Mouse (Mus musculus) liver, embryonic 13.5 days (tissue): ENCODE results near the gene Prpf38b. TPM values are rescaled to one million over a fixed set of nuclear protein-coding genes. Genes with fewer than 3 reads are reported as not detected.
A peak's percentile ranks its signal among the peaks of the same experiment; 100 is the strongest.

Experiments used
- ATAC-seq: fragments of 200-750 bp; cut with Nextera tagmentation; 2 replicates; pipeline ENCODE4 v1.8.0; 2017; ENCODE audit warnings: low read depth, mild to moderate bottlenecking, moderate number of reproducible peaks, moderate library complexity
- DNase-seq: peaks from one replicate; pipeline ENCODE4 v3.0.0; 2022
- H3K27ac ChIP-seq: fragments of 300-500 bp; sonication (generic); 2 replicates; pipeline ENCODE4 v1.5.1; 2015; ENCODE audit warnings: moderate library complexity, mild to moderate bottlenecking, inconsistent platforms
- H3K27me3 ChIP-seq: fragments of 300-500 bp; sonication (generic); 2 replicates; pipeline ENCODE4 v1.6.1; 2015; ENCODE audit warnings: mild to moderate bottlenecking, inconsistent platforms
- H3K36me3 ChIP-seq: fragments of 300-500 bp; sonication (generic); 2 replicates; pipeline ENCODE4 v1.6.1; 2015; ENCODE audit warnings: mild to moderate bottlenecking, inconsistent platforms
- H3K4me1 ChIP-seq: fragments of 300-500 bp; sonication (generic); replicated peaks from 2 replicates; pipeline ENCODE4 v1.6.1; 2015; ENCODE audit warnings: inconsistent platforms
- H3K4me2 ChIP-seq: fragments of 300-500 bp; sonication (generic); 2 replicates; pipeline ENCODE4 v1.6.1; 2015; ENCODE audit warnings: inconsistent platforms, mild to moderate bottlenecking, moderate library complexity
- H3K4me3 ChIP-seq: fragments of 300-500 bp; sonication (generic); replicated peaks from 2 replicates; pipeline ENCODE4 v1.5.1; 2015; ENCODE audit warnings: mild to moderate bottlenecking, inconsistent platforms
- H3K9ac ChIP-seq: fragments of 300-500 bp; sonication (generic); 2 replicates; pipeline ENCODE4 v1.6.1; 2015; ENCODE audit warnings: mild to moderate bottlenecking, inconsistent platforms
- H3K9me3 ChIP-seq: fragments of 300-500 bp; sonication (generic); replicated peaks from 2 replicates; pipeline ENCODE4 v1.6.1; 2016; ENCODE audit warnings: inconsistent platforms
- WGBS: fragments of 180-500 bp; shearing (Covaris S2); methylation state at CpG from one replicate; pipeline ENCODE4 v1.1.7; 2015; ENCODE audit not compliant: insufficient replicate concordance; 5-methylcytosine and 5-hydroxymethylcytosine counted together
- polyA plus RNA-seq: library from polyadenylated mRNA; unstranded; fragments of >200 nt; fragmentation: Nextera tagmentation; extraction: Ambion mirVana; gene quantifications from 2 replicates; pipeline ENCODE4 v1.2.1, GENCODE M21; 2015

Prpf38b gene
- polyA plus RNA-seq, 1 experiment from 2014 or later, result 37.9 TPM

DNA sequence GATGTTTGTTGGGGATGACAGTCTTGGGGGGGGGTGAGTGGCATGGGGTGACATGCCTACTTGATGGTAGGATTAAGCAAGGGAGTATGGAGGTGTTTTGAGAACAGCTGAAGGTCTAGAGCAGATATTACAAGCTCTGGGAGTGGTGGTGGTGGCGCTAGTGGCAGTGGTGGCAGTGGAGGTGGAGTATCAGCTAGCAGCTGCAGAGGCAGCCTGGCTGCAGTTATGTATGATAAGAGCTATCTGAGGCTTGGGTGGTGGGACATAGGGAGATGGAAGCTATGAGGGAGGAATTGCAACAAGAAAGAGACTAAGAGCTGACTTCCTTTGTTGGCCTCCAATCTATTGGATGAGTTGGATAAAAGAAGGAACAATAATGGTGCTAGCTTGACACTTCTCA, 10.3 kb upstream of the Prpf38b start:
- no peaks in the 10 kb centered on the region for H3K27me3 ChIP-seq
- no peak overlapping the region for H3K4me3 ChIP-seq
- peak overlapping the region; percentile 62 for H3K27ac ChIP-seq
- no peak overlapping the region for H3K9ac ChIP-seq
- peak overlapping the region; percentile 9; the same call in 1 of the 2 replicates for H3K4me2 ChIP-seq
- 25% methylated on average over 1 of the region's 1 CpGs for WGBS
- no peaks in the 10 kb centered on the region for H3K36me3 ChIP-seq
- DNase-seq (peak; percentile 67), ATAC-seq (peak; percentile 99)
- no peaks in the 10 kb centered on the region for H3K9me3 ChIP-seq
- peaks cover 53% of the 10 kb centered on the region for H3K4me1 ChIP-seq

DNA sequence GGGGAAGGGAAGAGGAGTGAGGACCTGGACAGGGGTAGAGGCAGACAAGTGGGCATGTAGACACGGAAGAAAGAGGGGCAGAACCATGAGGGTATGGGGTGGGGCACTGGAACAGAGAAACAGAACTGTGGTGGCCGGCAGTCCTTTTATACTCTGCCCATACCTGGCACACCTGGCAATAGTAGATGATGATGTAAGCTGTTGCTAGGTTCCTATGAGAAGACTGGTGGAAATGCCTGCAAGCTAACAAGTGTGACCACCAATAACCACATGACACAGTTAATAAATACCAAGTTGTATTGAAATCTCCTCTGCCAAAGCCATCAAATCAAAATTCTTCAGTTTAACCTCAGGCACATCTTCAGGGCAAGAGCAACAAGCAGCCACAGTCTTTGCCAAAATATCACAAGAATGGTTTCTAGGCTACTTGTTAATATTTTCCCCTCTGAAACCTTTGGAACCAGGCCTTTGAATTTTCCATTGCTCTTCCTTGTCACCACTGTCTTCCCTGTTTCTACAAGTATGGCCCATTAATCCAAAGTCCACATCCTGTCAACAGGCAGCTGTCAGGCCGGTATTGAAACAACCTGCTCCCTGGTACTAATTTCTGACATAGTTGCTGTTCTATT, 9.0 kb upstream of the Prpf38b start:
- 77% methylated on average over 3 of the region's 3 CpGs for WGBS
- DNase-seq (no peak), ATAC-seq (no peak)
- no peak overlapping the region for H3K4me2 ChIP-seq
- no peak overlapping the region for H3K9ac ChIP-seq
- no peak overlapping the region for H3K4me3 ChIP-seq
- H3K36me3 ChIP-seq, result no peaks in the 10 kb centered on the region
- peaks cover 59% of the 10 kb centered on the region for H3K4me1 ChIP-seq
- H3K27me3 ChIP-seq, result no peaks in the 10 kb centered on the region
- H3K9me3 ChIP-seq, result no peaks in the 10 kb centered on the region
- no peak overlapping the region for H3K27ac ChIP-seq

DNA sequence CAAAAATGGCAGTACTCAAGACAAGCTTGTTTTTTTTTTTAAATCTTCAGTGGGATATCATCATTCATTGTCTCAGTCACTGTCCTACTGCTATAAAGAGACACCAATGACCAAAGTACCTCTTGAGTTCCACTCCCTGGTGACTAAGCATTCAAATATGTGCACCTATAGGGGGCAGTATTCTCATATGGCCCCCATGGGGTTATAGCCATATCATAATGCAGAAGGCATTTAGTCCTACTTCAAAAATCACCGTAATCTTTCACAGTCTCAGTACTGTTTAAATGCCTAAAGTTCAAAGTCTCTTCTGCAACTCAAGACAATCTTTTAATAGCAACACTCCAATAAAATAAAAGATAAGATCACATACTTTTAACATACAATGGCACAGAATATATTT, 7.3 kb upstream of the Prpf38b start:
- no peak overlapping the region for H3K27ac ChIP-seq

DNA sequence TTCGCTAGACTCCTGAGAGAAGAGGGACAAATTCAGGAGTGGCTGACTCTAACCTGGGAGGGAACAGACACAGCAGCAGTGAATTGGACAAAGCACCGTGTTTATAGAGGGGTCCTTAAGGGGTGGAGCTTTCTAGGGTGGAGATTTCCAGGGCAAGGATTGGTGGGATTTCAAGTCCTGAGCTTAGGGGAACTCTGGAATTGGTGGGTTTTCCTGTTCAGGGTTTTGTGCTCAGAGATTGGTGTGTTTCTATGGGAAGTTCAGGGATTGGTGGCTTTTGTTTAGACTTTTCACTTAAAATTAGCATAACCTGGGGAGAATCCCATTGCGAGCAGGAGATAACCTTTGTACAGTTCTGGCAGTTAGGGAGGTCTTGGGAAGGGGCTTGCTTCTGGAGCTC, 6.5 kb upstream of the Prpf38b start:
- no peaks in the 10 kb centered on the region for H3K9me3 ChIP-seq
- H3K4me1 ChIP-seq, result peaks cover 61% of the 10 kb centered on the region
- H3K36me3 ChIP-seq, result no peaks in the 10 kb centered on the region
- H3K27ac ChIP-seq, result no peak overlapping the region
- WGBS, result 65% methylated on average over 3 of the region's 3 CpGs
- no peak overlapping the region for H3K9ac ChIP-seq
- DNase-seq, result no peak
- H3K27me3 ChIP-seq, result no peaks in the 10 kb centered on the region
- H3K4me3 ChIP-seq, result no peak overlapping the region
- no peak overlapping the region for H3K4me2 ChIP-seq
- ATAC-seq, result no peak

More for the DNA sequence above, 7.3 kb upstream of the Prpf38b start:
- no peak overlapping the region for H3K4me3 ChIP-seq
- no peak overlapping the region for H3K4me2 ChIP-seq
- no peak overlapping the region for H3K9ac ChIP-seq
- DNase-seq, result no peak
- WGBS, result 83% methylated on average over 1 of the region's 1 CpGs
- no peaks in the 10 kb centered on the region for H3K27me3 ChIP-seq
- peaks cover 61% of the 10 kb centered on the region for H3K4me1 ChIP-seq
- H3K9me3 ChIP-seq, result no peaks in the 10 kb centered on the region
- no peaks in the 10 kb centered on the region for H3K36me3 ChIP-seq
- ATAC-seq, result no peak

DNA sequence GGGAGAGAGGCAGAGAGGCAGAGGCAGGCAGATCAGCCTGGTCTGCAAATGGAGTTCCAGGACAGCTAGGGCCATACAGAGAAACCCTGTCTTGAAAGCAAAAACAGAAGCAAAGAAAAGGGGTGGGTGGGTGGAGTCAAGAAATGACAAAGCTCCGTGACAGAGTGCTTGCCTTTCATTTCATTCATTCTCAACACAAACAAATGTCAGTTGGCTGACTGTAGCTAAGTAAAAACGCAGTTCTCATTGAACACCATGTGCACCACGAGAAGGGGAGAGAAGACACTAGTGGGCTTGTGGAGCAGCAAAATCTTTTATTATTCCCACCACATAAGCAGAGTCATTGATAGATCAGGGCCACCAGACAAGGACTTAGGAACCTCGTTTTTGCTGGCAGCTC, 5.3 kb upstream of the Prpf38b start:
- Histone ChIP-seq H3K9ac (peak overlapping the region; percentile 26), H3K4me2 (peak overlapping the region; percentile 30), H3K27me3 (no peaks in the 10 kb centered on the region), H3K27ac (no peak overlapping the region), H3K4me1 (peaks cover 58% of the 10 kb centered on the region), H3K4me3 (no peak overlapping the region), H3K36me3 (no peaks in the 10 kb centered on the region), H3K9me3 (no peaks in the 10 kb centered on the region)
- 38% methylated on average over 4 of the region's 4 CpGs for WGBS
- no peak for DNase-seq
- no peak for ATAC-seq

DNA sequence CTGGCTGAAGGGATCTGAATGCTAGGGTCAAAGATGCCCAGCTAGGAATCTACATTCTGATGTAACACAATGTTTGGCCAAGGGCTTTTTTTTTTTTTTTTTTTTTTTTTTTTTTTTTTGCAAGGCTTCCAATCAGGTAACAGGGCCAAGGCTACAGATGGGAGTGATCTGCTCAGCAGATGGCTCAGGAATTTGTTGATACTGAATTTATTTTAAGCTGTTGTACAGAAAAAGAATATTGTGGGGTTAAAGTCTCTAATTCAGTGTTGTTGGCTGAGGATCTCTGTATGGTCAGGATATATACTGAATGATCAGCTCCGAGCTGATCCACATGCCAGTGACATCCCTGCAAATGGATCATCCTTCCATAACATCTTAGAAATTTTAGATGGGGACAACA, 4.5 kb upstream of the Prpf38b start:
- no peak overlapping the region for H3K9ac ChIP-seq
- H3K27ac ChIP-seq, result no peak overlapping the region
- no peaks in the 10 kb centered on the region for H3K9me3 ChIP-seq
- DNase-seq (no peak), ATAC-seq (no peak)
- H3K4me2 ChIP-seq, result no peak overlapping the region
- WGBS, result 64% methylated on average over 1 of the region's 1 CpGs
- H3K4me3 ChIP-seq, result no peak overlapping the region
- no peaks in the 10 kb centered on the region for H3K27me3 ChIP-seq
- peaks cover 50% of the 10 kb centered on the region for H3K4me1 ChIP-seq
- no peaks in the 10 kb centered on the region for H3K36me3 ChIP-seq

DNA sequence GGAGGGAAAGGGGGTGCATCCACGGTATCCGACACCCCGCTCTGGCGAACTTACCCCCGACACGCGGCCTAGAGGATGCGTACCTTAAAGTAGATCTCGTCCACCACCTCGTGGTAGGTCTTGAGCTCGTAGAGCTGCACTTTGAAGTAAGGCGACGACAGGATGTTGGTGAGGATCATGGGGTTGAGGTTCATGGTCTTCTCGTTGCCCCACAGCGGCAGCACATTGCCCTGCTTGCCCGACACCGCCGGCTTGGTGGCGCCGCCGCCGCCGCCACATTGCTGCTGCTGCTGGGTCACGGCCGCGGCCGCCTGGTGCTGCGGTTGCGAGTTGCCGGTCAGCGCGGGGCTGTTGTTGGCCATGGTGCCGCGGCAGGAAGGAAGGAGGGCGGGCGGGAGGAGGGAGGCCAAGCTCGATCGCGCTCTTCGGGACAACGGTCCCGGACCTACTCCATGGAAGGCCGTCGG, 413 bp downstream of the Prpf38b start:
- Histone ChIP-seq H3K27me3 (no peaks in the 10 kb centered on the region), H3K27ac (peak overlapping the region; percentile 97), H3K4me2 (peak overlapping the region; percentile 86), H3K4me3 (peak overlapping the region; percentile 77), H3K36me3 (peaks cover 24% of the 10 kb centered on the region), H3K4me1 (peaks cover 34% of the 10 kb centered on the region), H3K9me3 (no peaks in the 10 kb centered on the region), H3K9ac (peak overlapping the region; percentile 91)
- WGBS, result under 1% methylated on average over 41 of the region's 44 CpGs
- ATAC-seq, result peak; percentile 86
- peak; percentile 47 for DNase-seq

DNA sequence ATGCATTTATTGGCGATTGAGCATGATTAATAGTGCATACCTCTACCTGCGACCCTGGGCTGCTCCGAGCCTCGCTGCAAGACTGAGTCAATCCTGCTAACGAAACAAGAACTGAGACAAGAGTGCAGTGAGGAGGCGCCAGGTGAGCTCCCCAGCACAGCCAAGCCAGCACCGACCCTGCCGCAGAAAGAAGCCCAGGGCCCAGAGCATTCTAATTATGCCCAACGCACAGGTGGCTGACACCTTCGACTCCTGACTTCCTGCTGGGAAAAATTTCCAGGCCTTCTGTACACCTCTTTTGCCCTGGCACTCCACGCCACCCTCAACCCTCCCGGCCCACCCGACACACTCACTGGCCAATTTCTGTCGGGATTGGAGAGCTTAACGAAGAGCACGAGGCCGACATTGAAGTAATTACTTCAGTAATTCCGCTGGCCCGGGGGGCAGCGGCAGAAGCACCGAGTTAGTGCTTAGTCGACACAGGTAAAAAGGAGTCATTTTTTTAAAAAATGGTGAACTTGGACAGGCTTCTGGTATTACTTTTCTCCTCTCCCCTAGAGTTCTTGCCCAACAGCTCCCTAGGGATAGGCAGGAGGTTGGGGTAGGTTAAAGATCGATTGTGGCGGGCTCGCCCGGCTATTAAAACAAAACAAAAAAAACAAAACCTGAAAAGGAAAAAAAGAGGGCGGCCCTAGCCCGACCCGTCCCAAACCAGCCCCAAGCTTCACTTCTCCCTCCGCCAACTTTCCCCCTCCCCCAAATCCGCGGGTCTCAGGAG, 1.0 kb downstream of the Prpf38b start:
- ATAC-seq (no peak), DNase-seq (no peak)
- H3K4me3 ChIP-seq, result peak overlapping the region; percentile 77
- peak overlapping the region; percentile 86 for H3K4me2 ChIP-seq
- WGBS, result under 1% methylated on average over 32 of the region's 32 CpGs
- peaks cover 29% of the 10 kb centered on the region for H3K36me3 ChIP-seq
- H3K9me3 ChIP-seq, result no peaks in the 10 kb centered on the region
- peak overlapping the region; percentile 91 for H3K9ac ChIP-seq
- peaks cover 33% of the 10 kb centered on the region for H3K4me1 ChIP-seq
- peak overlapping the region; percentile 97 for H3K27ac ChIP-seq
- no peaks in the 10 kb centered on the region for H3K27me3 ChIP-seq

DNA sequence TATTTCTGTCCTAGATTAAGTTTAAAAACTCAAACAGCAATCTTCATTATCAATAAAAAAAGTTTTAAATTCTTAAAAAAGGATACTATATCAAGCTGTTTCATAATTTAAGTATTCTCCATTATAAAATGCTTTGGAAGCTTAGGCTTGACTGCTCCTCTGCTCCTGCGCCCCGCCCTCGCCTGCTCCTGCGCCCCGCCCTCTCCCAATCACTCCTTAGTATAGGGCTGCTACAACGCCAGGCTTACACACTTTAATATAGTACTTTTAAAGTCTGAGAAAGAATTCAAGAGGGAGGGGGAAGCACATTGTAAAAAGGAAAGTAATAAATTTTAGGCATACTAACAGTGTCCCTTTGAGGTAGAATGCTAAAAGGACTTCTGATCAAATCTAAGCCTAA, 8.6 kb downstream of the Prpf38b start:
- Histone ChIP-seq H3K4me2 (no peak overlapping the region), H3K4me1 (peaks cover 11% of the 10 kb centered on the region), H3K27me3 (no peaks in the 10 kb centered on the region), H3K9ac (no peak overlapping the region), H3K27ac (no peak overlapping the region), H3K9me3 (no peaks in the 10 kb centered on the region), H3K4me3 (no peak overlapping the region), H3K36me3 (peaks cover 62% of the 10 kb centered on the region)
- ATAC-seq (peak; percentile 74), DNase-seq (no peak)
- WGBS, result 65% methylated on average over 6 of the region's 6 CpGs

DNA sequence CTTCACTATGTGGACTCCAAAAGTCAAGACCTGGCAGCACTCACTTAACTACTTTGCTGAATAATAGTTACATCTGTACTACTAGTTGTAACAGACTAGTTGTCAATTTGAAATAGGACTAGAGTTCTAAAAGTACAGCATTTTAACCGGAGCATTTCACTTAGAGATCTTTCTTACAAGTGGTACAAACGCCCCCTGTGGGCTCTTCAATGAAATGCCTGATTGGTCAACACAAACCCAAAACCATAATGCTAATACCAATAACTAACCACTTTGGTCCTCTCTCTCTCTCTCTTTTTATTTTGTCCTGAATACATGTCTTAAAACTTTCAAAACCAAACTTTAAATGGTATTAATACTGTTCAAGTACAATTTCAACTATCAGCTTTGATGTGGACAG, 9.5 kb downstream of the Prpf38b start:
- no peak overlapping the region for H3K4me2 ChIP-seq
- DNase-seq, result no peak
- H3K36me3 ChIP-seq, result peaks cover 53% of the 10 kb centered on the region
- no peak overlapping the region for H3K9ac ChIP-seq
- no peak overlapping the region for H3K4me3 ChIP-seq
- no peaks in the 10 kb centered on the region for H3K27me3 ChIP-seq
- WGBS, result 48% methylated on average over 2 of the region's 2 CpGs
- no peaks in the 10 kb centered on the region for H3K9me3 ChIP-seq
- ATAC-seq, result no peak
- H3K4me1 ChIP-seq, result peaks cover 7% of the 10 kb centered on the region
- no peak overlapping the region for H3K27ac ChIP-seq

DNA sequence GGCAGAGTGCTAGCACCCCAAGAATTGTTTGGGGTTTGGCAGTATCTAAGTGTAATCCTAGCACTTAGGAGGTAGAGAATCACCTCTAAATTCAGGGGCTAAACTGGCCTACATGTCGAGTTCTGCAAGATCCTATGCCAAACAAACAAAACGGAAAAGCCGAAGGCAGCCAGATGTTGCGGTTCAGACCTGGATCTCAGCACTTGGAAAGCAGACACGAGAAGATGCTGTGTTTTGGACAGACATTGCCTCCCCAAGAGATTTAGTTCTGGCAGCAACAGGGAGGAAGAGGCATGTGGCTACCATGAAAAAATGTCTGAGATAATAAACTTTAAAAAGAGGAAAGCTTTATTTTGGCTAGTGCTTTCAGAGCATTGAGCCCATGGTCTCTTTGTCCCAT, 10.8 kb downstream of the Prpf38b start:
- Histone ChIP-seq H3K9ac (no peak overlapping the region), H3K27ac (no peak overlapping the region), H3K4me1 (peaks cover 6% of the 10 kb centered on the region), H3K9me3 (no peaks in the 10 kb centered on the region), H3K4me3 (no peak overlapping the region), H3K36me3 (peaks cover 41% of the 10 kb centered on the region), H3K27me3 (no peaks in the 10 kb centered on the region), H3K4me2 (no peak overlapping the region)
- WGBS, result 78% methylated on average over 5 of the region's 5 CpGs
- ATAC-seq (no peak), DNase-seq (no peak)

DNA sequence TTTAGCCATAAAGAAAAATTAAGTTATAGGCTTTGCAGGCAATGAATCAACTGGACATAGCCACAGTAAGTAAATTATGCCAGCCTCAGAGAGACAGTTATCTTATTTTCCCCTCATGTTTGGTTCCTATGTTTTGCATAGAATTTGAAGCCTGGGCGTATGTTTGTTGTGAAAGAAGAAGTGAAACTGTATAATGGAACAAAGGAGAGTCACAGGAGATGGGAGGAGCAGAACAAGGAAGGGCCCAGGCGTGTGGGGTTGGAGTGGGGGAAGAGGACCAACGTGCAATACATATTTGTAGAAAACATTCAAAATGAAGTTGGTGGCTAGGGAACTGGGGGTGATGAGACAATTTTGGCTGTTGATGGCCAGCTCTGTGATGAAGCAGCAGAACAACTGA, 11.4 kb downstream of the Prpf38b start:
- Histone ChIP-seq H3K4me2 (no peak overlapping the region), H3K9ac (no peak overlapping the region), H3K27ac (no peak overlapping the region), H3K27me3 (no peaks in the 10 kb centered on the region), H3K4me1 (peaks cover 6% of the 10 kb centered on the region), H3K9me3 (no peaks in the 10 kb centered on the region), H3K36me3 (peaks cover 36% of the 10 kb centered on the region), H3K4me3 (no peak overlapping the region)
- no peak for DNase-seq
- WGBS, result 59% methylated on average over 3 of the region's 3 CpGs
- no peak for ATAC-seq
